Mouse (Mus musculus) left cerebral cortex, postnatal 36 days (tissue): ENCODE data around the gene Vgll4. TPM values are rescaled to one million over a fixed set of nuclear protein-coding genes. Genes with fewer than 3 reads are reported as not detected.

Source experiments
- DNase-seq, 2 experiments: peaks; one replicate each; pipeline ENCODE4 v3.0.0; 2021 to 2022; ENCODE audit warnings: low spot score in 2 of 2, mixed read lengths in 1 of 2
- intact Hi-C: fragments of 180-260 bp; cut with DNase I; formaldehyde crosslinking; loops from one replicate; pipeline ENCODE4 v1.15.1; 2025
- total RNA-seq, 2 experiments: library from RNA; stranded (reverse); gene quantifications; 2 replicates each; pipeline ENCODE4 v1.2.3; 2021

The Vgll4 gene
- total RNA-seq, 2 experiments from 2014 or later: 58.5 to 68.8 TPM

GRCm38 (mm10) chr6:114833058-114833685, 136.6 kb downstream of the Vgll4 start:
- no peak for DNase-seq
- intact Hi-C loops: no loop called here

- no peak for DNase-seq
- intact Hi-C loops: no loop called here
These were observed 138.0 kb downstream of the Vgll4 start for GRCm38 (mm10) chr6:114831807-114832206.

GRCm38 (mm10) chr6:114829660-114830438, 139.9 kb downstream of the Vgll4 start:
- intact Hi-C loops: no loop called here
- DNase-seq: no peak

- intact Hi-C loops: no loop called here
- no peak for DNase-seq
These were observed 142.9 kb downstream of the Vgll4 start for GRCm38 (mm10) chr6:114826889-114827288.

GRCm38 (mm10) chr6:114821646-114822045, 148.1 kb downstream of the Vgll4 start:
- DNase-seq: no peak
- intact Hi-C loops: no loop called here

- no peak for DNase-seq
- intact Hi-C loops: no loop called here
These were observed 149.8 kb downstream of the Vgll4 start for GRCm38 (mm10) chr6:114819971-114820481.

GRCm38 (mm10) chr6:114818471-114818870, 151.3 kb downstream of the Vgll4 start:
- DNase-seq: no peak
- intact Hi-C loops: no loop called here

GRCm38 (mm10) chr6:114817948-114818347, 151.8 kb downstream of the Vgll4 start:
- no peak for DNase-seq
- intact Hi-C loops: no loop called here

GRCm38 (mm10) chr6:114814882-114815650, 154.7 kb downstream of the Vgll4 start:
- no peak for DNase-seq
- intact Hi-C loops: no loop called here

- intact Hi-C loops: no loop called here
- no peak for DNase-seq
These were observed 155.5 kb downstream of the Vgll4 start for GRCm38 (mm10) chr6:114814199-114814881.

- intact Hi-C loops: no loop called here
- DNase-seq: no peak
These were observed 157.0 kb downstream of the Vgll4 start for GRCm38 (mm10) chr6:114812779-114813178.

- DNase-seq: no peak
These were observed 157.5 kb downstream of the Vgll4 start for GRCm38 (mm10) chr6:114812322-114812721.

More at GRCm38 (mm10) chr6:114812322-114812721, 157.5 kb downstream of the Vgll4 start:
- intact Hi-C loops: no loop called here

Other genes with a start within 250 kb of the Vgll4 start
- gene Tamm41, start 67.9 kb upstream of the Vgll4 start, total RNA-seq: 10 to 100 TPM; 19.0 to 19.7 TPM
- gene Syn2, start 164.9 kb upstream of the Vgll4 start, total RNA-seq: 100 to 1,000 TPM; 444 to 455 TPM